Mouse (Mus musculus) erythroid progenitor cell, adult 5-6 weeks (primary cell): Measurements from ENCODE around the gene Pik3c2b. TPM values are rescaled to one million over a fixed set of nuclear protein-coding genes. Genes with fewer than 3 reads are reported as not detected.

Experiments used
- ATAC-seq: replicated peaks from 2 replicates; pipeline ENCODE4 v1.8.0; 2016; ENCODE audit warnings: moderate number of reproducible peaks, mild to moderate bottlenecking, moderate TSS enrichment, inconsistent platforms; ENCODE audit not compliant: poor library complexity, low FRiP score, severe bottlenecking
- total RNA-seq, 2 experiments: library from RNA; stranded (forward) in 1 of 2; stranded (reverse) in 1 of 2; fragments of 150-400 nt in 1 of 2; fragments of 186-747, 209-891 nt in 1 of 2; gene quantifications; 2 replicates each; pipeline versions ENCODE4 v1.2.3 to v1.2.4; 2015 to 2017; ENCODE audit warnings: low replicate concordance in 2 of 2

Pik3c2b gene
- total RNA-seq, 2 experiments from 2014 or later: 0.23 to 2.9 TPM

- no peak for ATAC-seq
Observed at GRCm38 (mm10) chr1:133129471-133130221, 84.2 kb downstream of the Pik3c2b start.

- ATAC-seq: peak; percentile 85
Observed at GRCm38 (mm10) chr1:133130638-133131560, 85.4 kb downstream of the Pik3c2b start, which contains the start of gene Ppp1r15b. Gene Ppp1r15b (plus strand): TSS chr1:133131143.

DNA sequence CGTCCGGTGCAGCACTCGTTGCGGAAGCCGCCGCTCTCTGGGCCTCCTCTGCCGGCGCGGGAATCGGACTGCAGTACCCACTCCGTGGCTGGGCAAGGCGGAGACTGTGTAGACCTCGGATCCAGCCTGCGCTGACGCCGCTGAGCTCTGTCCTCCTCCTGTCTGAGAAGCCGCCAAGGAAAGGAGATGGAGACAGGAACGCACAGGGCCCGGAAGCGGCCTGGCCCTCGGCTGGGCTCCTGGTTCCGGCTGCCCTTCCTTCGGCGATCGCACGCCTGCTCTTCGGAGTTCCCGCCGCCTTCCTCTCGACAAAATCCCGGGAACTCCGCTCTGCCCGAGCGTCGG, 86.1 kb downstream of the Pik3c2b start:
- no peak for ATAC-seq

DNA sequence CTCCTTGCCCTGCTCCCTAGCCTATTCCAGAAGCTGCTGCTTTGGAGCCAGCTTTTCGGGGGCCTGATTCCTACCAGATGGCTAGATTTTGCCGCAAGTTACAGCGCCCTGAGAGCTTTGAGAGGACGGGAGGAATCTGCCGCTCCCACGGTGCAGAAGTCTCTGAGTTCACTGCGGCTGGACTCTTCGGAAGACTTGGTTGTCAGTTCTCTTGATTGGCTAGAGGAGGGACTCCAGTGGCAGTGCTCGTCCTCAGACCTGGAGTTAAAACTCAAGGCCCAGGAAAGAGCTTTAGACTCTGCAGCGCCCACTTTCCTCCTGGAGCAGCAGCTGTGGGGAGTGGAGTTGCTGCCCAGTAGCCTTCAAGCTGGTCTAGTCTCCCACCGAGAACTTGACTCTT, 86.5 kb downstream of the Pik3c2b start:
- no peak for ATAC-seq

DNA sequence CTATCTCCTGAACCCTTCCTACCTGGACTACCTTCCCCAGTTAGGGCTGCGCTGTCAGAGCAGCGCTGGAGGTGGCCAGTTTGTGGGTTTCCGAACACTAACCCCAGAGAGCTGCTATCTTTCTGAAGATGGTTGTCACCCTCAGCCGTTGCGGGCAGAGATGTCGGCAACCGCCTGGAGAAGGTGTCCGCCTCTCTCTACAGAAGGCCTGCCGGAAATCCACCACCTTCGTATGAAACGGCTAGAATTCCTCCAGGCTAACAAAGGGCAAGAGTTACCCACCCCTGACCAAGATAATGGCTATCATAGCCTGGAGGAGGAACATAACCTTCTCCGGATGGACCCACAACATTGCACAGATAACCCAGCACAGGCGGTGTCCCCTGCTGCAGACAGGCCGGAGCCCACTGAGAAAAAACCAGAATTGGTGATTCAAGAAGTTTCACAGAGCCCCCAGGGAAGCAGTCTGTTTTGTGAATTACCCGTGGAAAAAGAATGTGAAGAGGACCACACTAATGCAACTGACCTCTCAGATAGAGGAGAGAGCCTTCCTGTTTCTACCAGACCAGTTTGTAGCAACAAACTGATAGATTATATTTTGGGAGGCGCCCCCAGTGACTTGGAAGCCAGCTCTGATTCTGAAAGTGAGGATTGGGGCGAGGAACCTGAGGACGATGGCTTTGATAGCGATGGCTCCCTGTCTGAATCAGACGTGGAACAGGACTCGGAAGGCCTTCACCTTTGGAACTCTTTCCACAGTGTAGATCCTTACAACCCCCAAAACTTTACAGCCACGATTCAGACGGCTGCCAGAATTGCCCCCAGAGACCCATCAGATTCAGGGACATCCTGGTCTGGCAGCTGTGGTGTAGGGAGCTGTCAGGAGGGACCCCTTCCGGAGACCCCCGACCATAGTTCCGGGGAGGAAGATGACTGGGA, 87.2 kb downstream of the Pik3c2b start:
- no peak for ATAC-seq

GRCm38 (mm10) chr1:133133425-133133824, 88.0 kb downstream of the Pik3c2b start:
- peak; percentile 52 for ATAC-seq

DNA sequence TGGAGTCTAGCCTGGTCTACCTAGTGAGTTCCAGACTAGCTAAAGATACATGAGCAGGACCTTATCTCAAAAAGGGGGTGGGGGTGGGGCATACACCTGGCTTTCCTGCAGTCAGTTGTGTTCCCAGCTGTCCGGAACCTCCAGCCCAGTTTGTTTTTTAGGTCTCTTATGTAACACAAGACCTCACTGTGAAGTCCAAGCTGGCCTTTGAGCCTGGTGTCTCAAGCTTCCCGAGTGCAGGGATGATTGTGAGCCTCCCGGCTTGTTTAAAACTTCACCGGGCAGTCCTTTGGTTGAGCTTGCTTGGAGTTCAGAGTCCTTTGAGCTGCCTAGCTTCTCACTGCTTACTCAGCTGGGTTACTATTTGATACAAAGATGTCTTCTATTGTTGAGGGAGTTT, 88.6 kb downstream of the Pik3c2b start:
- ATAC-seq: no peak

GRCm38 (mm10) chr1:133134881-133135280, 89.4 kb downstream of the Pik3c2b start:
- no peak for ATAC-seq

DNA sequence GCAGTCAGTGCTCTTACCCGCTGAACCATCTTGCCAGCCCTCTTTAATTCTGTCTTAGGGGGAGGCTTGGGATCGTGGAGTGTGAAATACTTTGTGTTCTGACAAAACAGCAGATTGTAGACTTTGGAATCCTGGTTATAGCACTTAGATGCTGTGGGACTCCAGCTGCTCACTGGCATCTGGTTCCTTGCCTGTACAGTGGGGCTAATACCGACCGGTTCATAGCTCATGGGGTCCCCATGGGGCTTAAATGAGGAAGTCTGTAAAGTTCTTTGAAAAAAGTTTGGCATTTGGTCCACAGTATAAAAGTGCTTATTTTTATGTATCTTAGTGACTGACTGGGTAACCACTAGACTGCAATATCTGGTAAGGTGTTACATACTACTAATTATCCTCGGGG, 90.3 kb downstream of the Pik3c2b start:
- ATAC-seq: no peak

DNA sequence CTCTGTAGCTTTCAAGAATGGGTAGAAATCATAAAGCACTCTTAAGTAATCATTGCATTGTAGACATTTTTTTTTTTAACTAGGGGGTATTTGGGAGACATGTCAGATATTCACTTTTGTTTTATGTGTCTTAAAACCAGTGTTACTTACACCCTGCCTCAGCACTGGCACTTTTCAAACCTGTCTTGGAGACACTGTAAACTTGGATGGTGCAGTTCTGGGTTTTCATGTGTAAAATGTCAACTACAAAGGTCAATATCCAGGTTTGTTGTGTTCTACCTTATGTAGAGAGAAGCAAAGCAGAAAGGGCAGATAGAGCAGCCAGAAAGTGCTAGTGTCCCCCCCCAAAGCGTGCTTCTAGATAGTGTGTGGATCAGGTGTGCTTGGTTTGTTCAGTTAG, 92.9 kb downstream of the Pik3c2b start:
- ATAC-seq: no peak

DNA sequence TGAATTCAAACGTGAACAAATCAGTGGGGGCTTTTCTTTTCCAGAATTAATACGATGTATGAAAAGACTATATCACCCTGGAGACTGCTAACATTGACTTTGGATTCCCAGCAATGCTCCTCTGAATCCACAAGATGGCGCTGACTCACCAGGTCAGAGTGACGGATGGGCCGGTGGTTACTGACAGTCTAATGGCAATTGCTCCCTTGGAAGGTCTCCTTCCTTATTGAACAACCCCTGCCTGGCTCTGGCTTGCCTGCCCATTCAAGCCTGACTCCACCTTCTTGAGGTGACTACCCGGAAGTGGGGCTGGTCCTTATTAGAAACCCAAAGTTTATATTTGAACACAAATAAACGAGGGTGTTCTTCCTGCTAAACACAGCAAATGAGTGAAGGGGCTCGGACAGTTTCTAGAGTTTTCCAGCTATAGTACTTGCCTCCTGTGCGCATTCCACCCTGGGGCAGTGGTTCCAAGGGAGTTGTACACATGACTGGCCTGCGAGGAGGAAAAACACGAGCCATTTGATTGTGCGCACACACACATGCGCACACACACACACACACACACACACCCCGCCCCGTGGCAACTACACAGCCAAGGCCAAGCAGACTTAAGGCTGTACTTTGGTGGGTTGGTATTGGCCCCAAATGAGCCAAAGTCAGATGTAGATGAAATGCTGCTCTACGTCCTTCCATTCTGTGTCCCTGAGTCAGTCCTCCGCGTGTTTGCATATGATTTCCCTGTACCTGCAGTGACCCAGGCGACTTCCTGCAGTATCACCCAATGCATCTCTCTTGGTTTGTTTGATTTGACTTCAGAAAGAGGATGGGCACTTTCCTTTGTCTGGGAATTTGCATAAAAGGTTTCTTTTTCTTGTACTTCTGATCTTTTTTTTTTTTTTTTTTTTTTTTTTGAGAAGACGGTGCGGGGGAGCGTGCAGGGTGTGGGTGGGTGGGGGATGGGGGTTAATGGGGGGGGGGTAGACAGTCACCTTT, 100.8 kb downstream of the Pik3c2b start:
- peak; percentile 83 for ATAC-seq

GRCm38 (mm10) chr1:133147324-133147723, 101.9 kb downstream of the Pik3c2b start:
- ATAC-seq: no peak

GRCm38 (mm10) chr1:133148122-133148521, 102.7 kb downstream of the Pik3c2b start:
- no peak for ATAC-seq

DNA sequence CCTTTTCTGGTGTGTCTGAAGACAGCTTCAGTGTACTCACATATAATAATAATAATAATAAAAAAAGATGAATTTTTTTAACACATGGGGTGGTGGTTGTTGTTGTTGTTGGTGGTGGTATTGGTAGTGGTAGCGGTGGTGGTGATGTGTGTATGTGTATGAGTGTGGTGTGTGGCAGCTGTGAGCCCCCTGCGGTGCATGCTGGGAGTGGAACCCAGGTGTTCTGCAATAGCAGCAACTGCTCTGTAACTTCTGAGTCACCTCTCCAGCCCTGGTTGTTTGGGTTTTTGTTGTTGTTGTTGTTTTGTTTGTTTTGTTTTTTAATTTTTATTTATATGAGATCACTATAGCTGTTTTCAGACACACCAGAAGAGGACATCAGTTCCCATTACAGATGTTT, 105.1 kb downstream of the Pik3c2b start:
- no peak for ATAC-seq

DNA sequence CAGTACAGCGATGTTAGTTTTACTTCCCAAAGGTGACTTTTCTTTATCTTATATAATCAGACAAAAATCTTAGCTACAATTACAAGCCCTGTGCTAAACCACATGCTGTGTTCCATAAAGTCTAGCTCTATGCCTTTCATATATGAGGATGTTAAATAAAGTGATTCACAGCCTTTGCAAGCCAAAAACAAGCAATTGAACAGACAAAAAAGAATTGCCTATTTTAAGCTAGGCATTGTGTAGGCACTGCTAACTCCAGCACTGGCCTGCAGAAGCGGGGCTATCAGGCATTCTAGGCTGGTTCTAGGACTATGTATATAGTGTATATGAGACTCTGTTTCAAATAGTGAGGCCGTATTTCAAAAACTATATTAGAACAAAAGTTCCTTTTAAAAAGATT, 106.7 kb downstream of the Pik3c2b start:
- no peak for ATAC-seq

- no peak for ATAC-seq
Observed at GRCm38 (mm10) chr1:133155270-133155669, 109.8 kb downstream of the Pik3c2b start.
